Mouse (Mus musculus) retina, embryonic 14.5 days (tissue): ENCODE measurements at regions not wholly inside any gene's neighbourhood (a gene's known extent, or its start where the extent isn't known, plus 50 kb on each side); places are given as distances from the start of the nearest gene placed in this dataset.
A peak's percentile ranks its signal among the peaks of the same experiment; 100 is the strongest.
"Not testable (repeated sequence)": the region's sequence is repeated elsewhere in the genome, so short reads cannot be mapped to it uniquely, and the experiment has no call there.

Source experiments
- DNase-seq: peaks from one replicate; pipeline ENCODE4 v3.0.0-alpha.2; 2015; ENCODE audit warnings: low spot score

- DNase-seq: no peak
Measured at GRCm38 (mm10) chrX:93888480-93888879, 56.5 kb upstream of the Pdk3 start.

- DNase-seq: no peak
Measured at GRCm38 (mm10) chrX:93888966-93889365, 57.0 kb upstream of the Pdk3 start.

- peak; percentile 88 for DNase-seq
Measured at GRCm38 (mm10) chrX:93889394-93890042, 57.5 kb upstream of the Pdk3 start.

- no peak for DNase-seq
Measured at GRCm38 (mm10) chrX:93896838-93897820, 65.1 kb upstream of the Pdk3 start.

- no peak for DNase-seq
Measured at GRCm38 (mm10) chrX:93903209-93903608, 65.2 kb upstream of the AU015836 start.

GRCm38 (mm10) chrX:93905531-93905930, 62.9 kb upstream of the AU015836 start:
- DNase-seq: no peak

- peak; percentile 80 for DNase-seq
Measured at GRCm38 (mm10) chrX:93911087-93911840, 57.2 kb upstream of the AU015836 start.

- no peak for DNase-seq
Measured at GRCm38 (mm10) chrX:93915548-93915947, 52.9 kb upstream of the AU015836 start.

GRCm38 (mm10) chrX:93917367-93917766, 51.1 kb upstream of the AU015836 start:
- not testable (repeated sequence) for DNase-seq
